Comparison of ENCODE assay signal across 8 mouse cellular contexts in genomic region chr8:123777319-123777718, GRCm38 (mm10). TPM values are rescaled to one million over a fixed set of nuclear protein-coding genes. Genes with fewer than 3 reads are reported as not detected.
DNase-seq lines count a peak whose midpoint lies in the region.

No protein-coding gene starts in this region.

- DNase-seq in adrenal gland, adult 2 months: peak; percentile 65
- DNase-seq in adrenal gland, adult 18-20 months (ENCODE audit: low spot score in 2 of 2): no peak
- DNase-seq in heart, postnatal 14 days: peak; percentile 39 to 48
- no peak for DNase-seq in heart, adult 11 months
- DNase-seq in right cerebral cortex, adult 18-20 months: peak; percentile 67
- no peak for DNase-seq in right cerebral cortex, postnatal 14 days
- DNase-seq in skeletal muscle tissue, adult 2 months (ENCODE audit: low read depth, low spot score): peak; percentile 58
- DNase-seq in spleen, adult 12 weeks (ENCODE audit: low spot score): no peak

- intact Hi-C loops in heart, postnatal 14 days (cut with DNase I): no loop called here

RNA-seq across cellular contexts. Expression of gene Rab4a, which starts 28.5 kb away (rescaled TPM):
- total RNA-seq in adrenal gland, adult 2 months (2021): 10 to 100 TPM; 19.2 to 26.7 TPM
- polyA plus RNA-seq in adrenal gland, adult 2 months (2012; rRNA removed): 13.0 and 19.4 TPM in 2 replicates
- total RNA-seq in adrenal gland, adult 18-20 months (2021): 10 to 100 TPM; 25.5 to 25.9 TPM
- 1 to 10 TPM; 7.8 to 7.9 TPM for total RNA-seq in heart, postnatal 14 days (2021)

Comparison
In these comparisons a context has a peak if more than half of its experiments do, and no peak if none do; other contexts are left out.
1. DNase-seq: peak in adrenal gland, adult 2 months (single experiment), heart, postnatal 14 days (2 of 2), right cerebral cortex, adult 18-20 months (single experiment) and skeletal muscle tissue, adult 2 months (single experiment); none in adrenal gland, adult 18-20 months (0 of 2), heart, adult 11 months (single experiment), right cerebral cortex, postnatal 14 days (single experiment) and spleen, adult 12 weeks (single experiment).